Mouse (Mus musculus): Measurements from ENCODE around the gene Kcnip1. TPM values are rescaled to one million over a fixed set of nuclear protein-coding genes. Genes with fewer than 3 reads are reported as not detected.

Gene Kcnip1
- polyA plus RNA-seq, 1 experiment: 32.2 TPM

DNA sequence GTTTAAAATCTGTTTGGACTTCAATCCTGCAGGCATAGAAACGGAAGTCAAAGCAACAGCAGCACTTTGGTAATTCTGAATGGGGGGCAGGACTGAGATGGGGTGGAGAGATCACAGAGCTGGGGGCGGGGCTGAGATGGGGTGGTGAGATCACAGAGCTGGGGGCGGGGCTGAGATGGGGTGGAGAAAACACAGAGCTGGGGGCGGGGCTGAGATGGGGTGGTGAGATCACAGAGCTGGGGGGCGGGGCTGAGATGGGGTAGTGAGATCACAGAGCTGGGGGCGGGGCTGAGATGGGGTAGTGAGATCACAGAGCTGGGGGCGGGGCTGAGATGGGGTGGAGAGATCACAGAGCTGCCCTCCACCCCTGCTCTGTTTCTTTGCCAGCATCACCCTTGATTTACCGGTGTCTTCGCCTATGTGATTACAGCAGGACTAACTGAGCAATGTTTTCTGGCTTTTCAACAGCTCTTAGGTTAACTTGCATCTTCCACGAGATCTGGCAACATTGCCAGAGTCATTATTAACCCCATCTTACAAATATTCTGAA is 61.0 kb downstream of the Kcnip1 start:
- TF ChIP-seq POLR2A (IDR thresholded peaks at IDR 0.05; ENCODE audit: extremely low read depth, insufficient read depth, low read length) (no peak), CTCF (IDR thresholded peaks at IDR 0.05; ENCODE audit: extremely low read depth, insufficient read depth, low read length) (no peak)
- no peak overlapping the region for H3K4me3 ChIP-seq (ENCODE audit: insufficient read depth, low read length)
- no peak overlapping the region for H3K27ac ChIP-seq (ENCODE audit: insufficient read depth, low read length)
- peaks cover 2% of the 10 kb centered on the region; the same call in 1 of the 2 replicates for H3K4me1 ChIP-seq (ENCODE audit: control insufficient read depth, insufficient read depth, low read length)

DNA sequence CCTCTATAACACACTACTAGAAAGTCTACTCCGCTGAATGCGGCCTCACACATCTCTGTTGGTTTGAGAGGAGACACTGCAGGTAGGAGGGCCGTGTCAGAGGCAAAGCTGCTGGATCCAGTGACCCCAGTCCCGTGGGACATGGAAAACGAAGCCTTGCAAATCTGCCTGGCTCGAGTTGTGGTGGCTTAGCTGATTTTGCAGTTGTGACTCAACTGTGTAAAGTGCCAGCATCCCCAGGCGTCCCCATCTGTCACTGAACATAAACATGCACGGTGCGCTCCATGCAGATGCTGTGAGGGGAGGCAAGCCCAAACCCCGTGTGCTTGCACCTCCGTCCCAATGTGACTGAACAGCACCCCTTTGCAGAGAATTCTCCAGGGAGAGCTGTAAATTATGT is 63.5 kb downstream of the Kcnip1 start:
- Histone ChIP-seq H3K4me3 (ENCODE audit: insufficient read depth, low read length) (no peak overlapping the region), H3K4me1 (ENCODE audit: control insufficient read depth, insufficient read depth, low read length) (peaks cover 2% of the 10 kb centered on the region; the same call in 1 of the 2 replicates), H3K27ac (ENCODE audit: insufficient read depth, low read length) (no peak overlapping the region)
- TF ChIP-seq POLR2A (IDR thresholded peaks at IDR 0.05; ENCODE audit: extremely low read depth, insufficient read depth, low read length): no peak

- Histone ChIP-seq H3K27ac (ENCODE audit: insufficient read depth, low read length) (no peak overlapping the region), H3K4me3 (ENCODE audit: insufficient read depth, low read length) (no peak overlapping the region), H3K4me1 (ENCODE audit: control insufficient read depth, insufficient read depth, low read length) (peaks cover 2% of the 10 kb centered on the region; the same call in 1 of the 2 replicates)
- peak; percentile 41; the same call in 1 of the 2 replicates for TF ChIP-seq CTCF (IDR thresholded peaks at IDR 0.05; ENCODE audit: extremely low read depth, insufficient read depth, low read length)
- TF ChIP-seq POLR2A (IDR thresholded peaks at IDR 0.05; ENCODE audit: extremely low read depth, insufficient read depth, low read length): no peak
Measured at GRCm38 (mm10) chr11:33928658-33929057, 64.3 kb downstream of the Kcnip1 start.

GRCm38 (mm10) chr11:33927836-33928235 is 65.1 kb downstream of the Kcnip1 start:
- no peak overlapping the region for H3K4me3 ChIP-seq (ENCODE audit: insufficient read depth, low read length)
- no peak for TF ChIP-seq POLR2A (IDR thresholded peaks at IDR 0.05; ENCODE audit: extremely low read depth, insufficient read depth, low read length)
- TF ChIP-seq CTCF (IDR thresholded peaks at IDR 0.05; ENCODE audit: extremely low read depth, insufficient read depth, low read length): no peak
- no peak overlapping the region for H3K27ac ChIP-seq (ENCODE audit: insufficient read depth, low read length)
- peaks cover 2% of the 10 kb centered on the region; the same call in 1 of the 2 replicates for H3K4me1 ChIP-seq (ENCODE audit: control insufficient read depth, insufficient read depth, low read length)

DNA sequence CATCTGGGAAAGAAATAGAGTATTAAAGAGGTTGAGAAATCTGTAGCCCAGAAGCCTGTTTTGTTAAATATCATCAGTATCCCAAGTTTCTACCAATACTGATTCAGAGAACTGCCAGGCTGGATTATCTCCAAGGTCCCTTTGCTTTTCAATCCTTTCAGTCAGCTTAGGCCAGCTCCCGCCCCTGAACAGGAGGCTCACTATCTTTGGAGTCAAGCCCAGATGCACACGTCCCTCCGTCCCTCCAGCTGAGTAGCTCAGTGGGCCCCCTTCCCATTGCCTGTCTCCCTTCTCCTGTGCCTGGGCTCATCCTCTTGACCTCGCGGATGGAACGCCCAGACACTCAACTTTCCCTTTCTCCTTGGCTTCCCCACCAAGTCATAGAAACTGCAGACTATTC is 65.6 kb downstream of the Kcnip1 start:
- TF ChIP-seq POLR2A (IDR thresholded peaks at IDR 0.05; ENCODE audit: extremely low read depth, insufficient read depth, low read length): no peak
- no peak for TF ChIP-seq CTCF (IDR thresholded peaks at IDR 0.05; ENCODE audit: extremely low read depth, insufficient read depth, low read length)
- H3K4me1 ChIP-seq (ENCODE audit: control insufficient read depth, insufficient read depth, low read length): no peaks in the 10 kb centered on the region
- H3K27ac ChIP-seq (ENCODE audit: insufficient read depth, low read length): no peak overlapping the region
- H3K4me3 ChIP-seq (ENCODE audit: insufficient read depth, low read length): no peak overlapping the region

DNA sequence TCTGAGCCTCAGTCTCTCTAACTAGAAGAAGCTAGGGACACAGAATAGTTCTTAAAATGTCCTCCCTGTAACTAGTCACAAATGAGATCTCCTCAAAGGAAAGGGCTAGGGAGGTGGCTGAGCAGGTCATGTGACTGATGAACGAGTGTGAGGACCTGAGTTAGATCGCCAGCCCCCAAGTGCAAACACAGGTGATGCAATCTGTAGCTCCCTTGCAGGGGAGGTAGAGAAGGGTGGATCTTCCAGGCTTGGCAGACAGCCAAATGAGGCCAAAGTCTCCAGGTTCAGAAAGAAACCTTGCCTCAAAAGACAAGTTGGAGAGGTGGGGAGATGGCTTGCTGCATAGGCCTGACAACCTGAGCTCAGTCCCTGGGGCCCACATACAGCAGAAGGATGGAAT is 66.4 kb downstream of the Kcnip1 start:
- H3K4me1 ChIP-seq (ENCODE audit: control insufficient read depth, insufficient read depth, low read length): no peaks in the 10 kb centered on the region
- no peak overlapping the region for H3K4me3 ChIP-seq (ENCODE audit: insufficient read depth, low read length)
- no peak for TF ChIP-seq POLR2A (IDR thresholded peaks at IDR 0.05; ENCODE audit: extremely low read depth, insufficient read depth, low read length)
- TF ChIP-seq CTCF (IDR thresholded peaks at IDR 0.05; ENCODE audit: extremely low read depth, insufficient read depth, low read length): no peak
- no peak overlapping the region for H3K27ac ChIP-seq (ENCODE audit: insufficient read depth, low read length)

GRCm38 (mm10) chr11:33925778-33926177 is 67.2 kb downstream of the Kcnip1 start:
- TF ChIP-seq CTCF (IDR thresholded peaks at IDR 0.05; ENCODE audit: extremely low read depth, insufficient read depth, low read length): no peak
- TF ChIP-seq POLR2A (IDR thresholded peaks at IDR 0.05; ENCODE audit: extremely low read depth, insufficient read depth, low read length): no peak
- no peak overlapping the region for H3K27ac ChIP-seq (ENCODE audit: insufficient read depth, low read length)
- no peak overlapping the region for H3K4me3 ChIP-seq (ENCODE audit: insufficient read depth, low read length)
- no peaks in the 10 kb centered on the region for H3K4me1 ChIP-seq (ENCODE audit: control insufficient read depth, insufficient read depth, low read length)

DNA sequence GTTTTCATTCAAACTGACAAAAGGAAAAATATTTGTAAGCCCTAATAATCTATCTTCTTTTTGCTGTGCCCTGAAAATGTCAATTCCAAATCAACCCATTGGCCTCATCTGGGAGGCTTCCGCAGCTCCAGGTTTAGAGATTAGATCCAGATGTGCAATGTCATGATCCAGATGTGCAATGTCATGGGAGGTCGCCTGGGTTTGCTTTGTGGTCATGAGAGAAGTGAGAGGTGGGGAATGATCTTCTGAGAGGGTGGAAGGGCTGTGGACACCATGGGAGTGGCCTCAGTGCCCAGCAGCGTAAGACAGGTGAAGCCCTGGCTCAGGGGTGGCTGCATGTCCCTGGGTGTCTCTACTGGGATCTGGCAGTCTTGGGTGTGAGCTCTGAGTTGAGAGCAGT is 69.9 kb downstream of the Kcnip1 start:
- Histone ChIP-seq H3K4me3 (ENCODE audit: insufficient read depth, low read length) (no peak overlapping the region), H3K4me1 (ENCODE audit: control insufficient read depth, insufficient read depth, low read length) (no peaks in the 10 kb centered on the region), H3K27ac (ENCODE audit: insufficient read depth, low read length) (no peak overlapping the region)
- no peak for TF ChIP-seq POLR2A (IDR thresholded peaks at IDR 0.05; ENCODE audit: extremely low read depth, insufficient read depth, low read length)
- no peak for TF ChIP-seq CTCF (IDR thresholded peaks at IDR 0.05; ENCODE audit: extremely low read depth, insufficient read depth, low read length)

- Histone ChIP-seq H3K27ac (ENCODE audit: insufficient read depth, low read length) (no peak overlapping the region), H3K4me3 (ENCODE audit: insufficient read depth, low read length) (no peak overlapping the region), H3K4me1 (ENCODE audit: control insufficient read depth, insufficient read depth, low read length) (no peaks in the 10 kb centered on the region)
- TF ChIP-seq POLR2A (IDR thresholded peaks at IDR 0.05; ENCODE audit: extremely low read depth, insufficient read depth, low read length) (no peak), CTCF (IDR thresholded peaks at IDR 0.05; ENCODE audit: extremely low read depth, insufficient read depth, low read length) (no peak)
Measured at GRCm38 (mm10) chr11:33921451-33921850, 71.5 kb downstream of the Kcnip1 start.

GRCm38 (mm10) chr11:33919826-33920225 is 73.1 kb downstream of the Kcnip1 start:
- Histone ChIP-seq H3K27ac (ENCODE audit: insufficient read depth, low read length) (no peak overlapping the region), H3K4me3 (ENCODE audit: insufficient read depth, low read length) (no peak overlapping the region), H3K4me1 (ENCODE audit: control insufficient read depth, insufficient read depth, low read length) (no peaks in the 10 kb centered on the region)
- no peak for TF ChIP-seq CTCF (IDR thresholded peaks at IDR 0.05; ENCODE audit: extremely low read depth, insufficient read depth, low read length)
- no peak for TF ChIP-seq POLR2A (IDR thresholded peaks at IDR 0.05; ENCODE audit: extremely low read depth, insufficient read depth, low read length)
